Mouse (Mus musculus) myocyte (in vitro differentiated cells): ENCODE data around the gene Ubl4a. TPM values are rescaled to one million over a fixed set of nuclear protein-coding genes. Genes with fewer than 3 reads are reported as not detected.
"Not testable (repeated sequence)": the region's sequence is repeated elsewhere in the genome, so short reads cannot be mapped to it uniquely, and the experiment has no call there.

Experiments
- H3K27me3 ChIP-seq: one replicate; pipeline ENCODE4 v1.6.1; 2011; ENCODE audit not compliant: control insufficient read depth, insufficient read depth, insufficient read length
- H3K36me3 ChIP-seq: one replicate; pipeline ENCODE4 v1.6.1; 2011; ENCODE audit not compliant: control insufficient read depth, insufficient read depth
- H3K4me2 ChIP-seq: one replicate; pipeline ENCODE4 v1.6.1; 2011; ENCODE audit warnings: low read depth, control low read depth
- H3K4me3 ChIP-seq: one replicate; pipeline ENCODE4 v1.5.1; 2011; ENCODE audit warnings: mild to moderate bottlenecking, control low read depth, moderate library complexity
- H3K79me2 ChIP-seq: one replicate; pipeline ENCODE4 v1.6.1; 2011; ENCODE audit not compliant: control insufficient read depth, insufficient read depth
- H3ac ChIP-seq: one replicate; pipeline ENCODE4 v1.6.1; 2011; ENCODE audit not compliant: control insufficient read depth, insufficient read length
- CEBPB ChIP-seq: IDR thresholded peaks from 2 replicates; pipeline ENCODE4 v1.6.1; 2011; ENCODE audit warnings: mild to moderate bottlenecking, moderate library complexity; ENCODE audit not compliant: poor library complexity, insufficient read depth, severe bottlenecking
- E2F4 ChIP-seq: IDR thresholded peaks from one replicate; pipeline ENCODE4 v1.6.1; 2011; ENCODE audit warnings: mild to moderate bottlenecking, control low read depth, moderate library complexity; ENCODE audit not compliant: insufficient read depth
- MAX ChIP-seq: IDR thresholded peaks from one replicate; pipeline ENCODE4 v1.6.1; 2011; ENCODE audit warnings: low read depth, mild to moderate bottlenecking, control low read depth
- MYOD1 ChIP-seq, 3 experiments: IDR thresholded peaks; one replicate each; pipeline ENCODE4 v1.6.1; 2011; ENCODE audit warnings: control low read depth in 2 of 3, low read depth in 2 of 3, mild to moderate bottlenecking in 2 of 3, moderate library complexity in 1 of 3; ENCODE audit not compliant: insufficient read length in 2 of 3, control insufficient read depth in 1 of 3
- MYOG ChIP-seq, 3 experiments: IDR thresholded peaks; one replicate each; pipeline ENCODE4 v1.6.1; 2011; ENCODE audit warnings: control low read depth in 2 of 3, low read depth in 2 of 3, mild to moderate bottlenecking in 2 of 3; ENCODE audit not compliant: insufficient read length in 2 of 3, control insufficient read depth in 1 of 3, insufficient read depth in 1 of 3
- POLR2A ChIP-seq: IDR thresholded peaks from one replicate; pipeline ENCODE4 v1.6.1; 2011; ENCODE audit warnings: low read depth, mild to moderate bottlenecking, control low read depth, moderate library complexity; ENCODE audit not compliant: insufficient read length
- POLR2AphosphoS2 ChIP-seq: IDR thresholded peaks from one replicate; pipeline ENCODE4 v1.6.1; 2011; ENCODE audit warnings: low read depth, control low read depth; ENCODE audit not compliant: insufficient read length
- REST ChIP-seq: IDR thresholded peaks from one replicate; pipeline ENCODE4 v1.6.1; 2011; ENCODE audit warnings: mild to moderate bottlenecking, control low read depth, moderate library complexity; ENCODE audit not compliant: insufficient read depth, insufficient read length
- SRF ChIP-seq: IDR thresholded peaks from one replicate; pipeline ENCODE4 v1.6.1; 2011; ENCODE audit warnings: low read depth; ENCODE audit not compliant: control insufficient read depth, insufficient read length
- TCF12 ChIP-seq: IDR thresholded peaks from one replicate; pipeline ENCODE4 v1.6.1; 2011; ENCODE audit warnings: mild to moderate bottlenecking, control low read depth; ENCODE audit not compliant: poor library complexity, insufficient read depth, severe bottlenecking
- TCF3 ChIP-seq: IDR thresholded peaks from one replicate; pipeline ENCODE4 v1.6.1; 2011; ENCODE audit warnings: low read depth, control low read depth; ENCODE audit not compliant: insufficient read length
- USF1 ChIP-seq: IDR thresholded peaks from one replicate; pipeline ENCODE4 v1.6.1; 2011; ENCODE audit warnings: low read depth, mild to moderate bottlenecking, control low read depth, moderate library complexity
- polyA plus RNA-seq: library from polyadenylated mRNA; unstranded; fragments of >200 nt; fragmentation: generic; extraction: Trizol; gene quantifications from one replicate; pipeline ENCODE4 v1.2.1, GENCODE M21; 2012; ENCODE audit warnings: missing spikeins

Ubl4a gene
- polyA plus RNA-seq, 1 experiment: 51.5 TPM

- Histone ChIP-seq H3K4me2 (no peak overlapping the region), H3K4me3 (no peak overlapping the region), H3K27me3 (no peaks in the 10 kb centered on the region), H3K79me2 (no peaks in the 10 kb centered on the region), H3ac (no peak overlapping the region), H3K36me3 (no peaks in the 10 kb centered on the region)
- TF ChIP-seq TCF3 (no peak), MAX (no peak), POLR2AphosphoS2 (no peak), POLR2A (no peak), E2F4 (no peak), SRF (no peak), TCF12 (no peak), REST (no peak), USF1 (no peak), MYOD1 (IDR thresholded peaks at IDR 0.05; ENCODE audit: control insufficient read depth in 1 of 3, insufficient read length in 2 of 3, low read depth in 2 of 3) (no peak), MYOG (IDR thresholded peaks at IDR 0.05; ENCODE audit: control insufficient read depth in 1 of 3, insufficient read depth in 1 of 3, insufficient read length in 2 of 3, low read depth in 2 of 3) (no peak), CEBPB (no peak)
Measured at GRCm38 (mm10) chrX:74359171-74359570, 13.8 kb downstream of the Ubl4a start.

- not testable (repeated sequence) for H3K4me2 ChIP-seq, H3K4me3 ChIP-seq, H3K79me2 ChIP-seq, H3K27me3 ChIP-seq, H3ac ChIP-seq, H3K36me3 ChIP-seq
Measured at GRCm38 (mm10) chrX:74357069-74357468, 15.9 kb downstream of the Ubl4a start.

DNA sequence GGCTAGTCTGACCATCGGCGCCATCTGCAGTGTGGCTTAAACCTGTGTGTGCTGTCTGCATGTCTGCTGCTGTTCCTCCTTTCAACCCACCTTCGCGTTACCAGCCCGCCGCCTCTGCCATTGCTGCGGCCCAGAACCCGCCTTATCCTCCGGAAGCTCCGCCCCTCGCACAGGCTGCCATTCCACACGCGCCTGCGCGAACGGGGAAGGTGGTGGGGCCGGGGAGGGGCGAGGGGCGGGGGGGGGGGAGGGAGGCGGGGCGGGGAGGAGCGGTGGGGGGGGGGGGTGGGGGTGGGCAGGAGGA is 19.6 kb downstream of the Ubl4a start, which contains the start of gene Lage3:
TSS of gene Lage3 (minus strand) at position 152 of the 304 bp plus-strand sequence.
- TF ChIP-seq SRF (no peak), CEBPB (no peak), POLR2AphosphoS2 (peak; percentile 80), USF1 (no peak), TCF12 (no peak), POLR2A (peak; percentile 78), MYOG (IDR thresholded peaks at IDR 0.05; ENCODE audit: control insufficient read depth in 1 of 3, insufficient read depth in 1 of 3, insufficient read length in 2 of 3, low read depth in 2 of 3) (no peak), E2F4 (no peak), TCF3 (no peak), MAX (no peak), MYOD1 (IDR thresholded peaks at IDR 0.05; ENCODE audit: control insufficient read depth in 1 of 3, insufficient read length in 2 of 3, low read depth in 2 of 3) (no peak), REST (no peak)
- Histone ChIP-seq H3K4me3 (peak within 1 kb of the TSS; percentile 43), H3K36me3 (no peaks in the 10 kb centered on the region), H3K27me3 (no peaks in the 10 kb centered on the region), H3K4me2 (peak within 1 kb of the TSS; percentile 60), H3ac (no peak within 1 kb of the TSS), H3K79me2 (peaks cover 5% of the 10 kb centered on the region)

DNA sequence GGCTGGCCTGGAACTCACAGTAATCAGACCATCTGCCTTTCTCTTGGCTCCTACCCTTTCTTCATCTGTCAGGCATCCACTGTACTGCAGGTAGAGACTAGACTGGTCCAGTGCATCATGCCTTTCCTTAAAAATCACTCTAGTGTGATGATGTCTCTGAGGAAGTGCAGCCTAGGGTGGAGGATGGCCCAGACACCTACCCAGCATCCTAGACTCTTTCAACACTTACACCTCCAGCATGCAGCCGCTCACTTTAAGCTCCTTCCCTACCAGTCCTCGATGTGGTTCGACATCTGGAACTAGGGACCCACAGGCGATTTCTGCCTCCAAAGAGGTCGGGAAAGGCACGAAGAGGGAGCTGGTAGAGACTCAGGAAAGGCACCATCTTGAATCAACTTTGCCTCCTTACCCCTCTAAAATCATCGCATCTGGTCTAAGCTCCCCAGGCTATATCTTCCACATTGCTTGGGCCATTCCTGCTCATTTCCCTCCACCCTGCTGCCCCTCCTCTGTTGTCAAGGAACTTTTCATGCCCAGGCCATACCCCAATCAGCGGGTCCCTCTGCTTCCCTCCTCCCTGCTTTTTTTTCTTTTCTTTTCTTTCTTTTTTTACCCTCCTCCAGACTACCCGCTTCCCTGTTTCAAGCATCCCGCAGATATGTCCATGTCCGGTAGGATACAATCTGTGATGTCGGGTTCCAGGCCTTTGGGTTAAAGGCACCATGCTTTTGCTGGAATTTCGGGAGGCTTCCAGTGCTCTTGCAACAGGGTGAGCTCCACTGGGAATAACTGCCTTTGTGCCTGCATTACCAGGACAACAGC is 20.2 kb downstream of the Ubl4a start:
- H3K36me3 ChIP-seq: no peaks in the 10 kb centered on the region
- no peaks in the 10 kb centered on the region for H3K27me3 ChIP-seq
- peak overlapping the region; percentile 60 for H3K4me2 ChIP-seq
- peak overlapping the region; percentile 43 for H3K4me3 ChIP-seq
- no peak overlapping the region for H3ac ChIP-seq
- peaks cover 5% of the 10 kb centered on the region for H3K79me2 ChIP-seq
- TF ChIP-seq E2F4: no peak

DNA sequence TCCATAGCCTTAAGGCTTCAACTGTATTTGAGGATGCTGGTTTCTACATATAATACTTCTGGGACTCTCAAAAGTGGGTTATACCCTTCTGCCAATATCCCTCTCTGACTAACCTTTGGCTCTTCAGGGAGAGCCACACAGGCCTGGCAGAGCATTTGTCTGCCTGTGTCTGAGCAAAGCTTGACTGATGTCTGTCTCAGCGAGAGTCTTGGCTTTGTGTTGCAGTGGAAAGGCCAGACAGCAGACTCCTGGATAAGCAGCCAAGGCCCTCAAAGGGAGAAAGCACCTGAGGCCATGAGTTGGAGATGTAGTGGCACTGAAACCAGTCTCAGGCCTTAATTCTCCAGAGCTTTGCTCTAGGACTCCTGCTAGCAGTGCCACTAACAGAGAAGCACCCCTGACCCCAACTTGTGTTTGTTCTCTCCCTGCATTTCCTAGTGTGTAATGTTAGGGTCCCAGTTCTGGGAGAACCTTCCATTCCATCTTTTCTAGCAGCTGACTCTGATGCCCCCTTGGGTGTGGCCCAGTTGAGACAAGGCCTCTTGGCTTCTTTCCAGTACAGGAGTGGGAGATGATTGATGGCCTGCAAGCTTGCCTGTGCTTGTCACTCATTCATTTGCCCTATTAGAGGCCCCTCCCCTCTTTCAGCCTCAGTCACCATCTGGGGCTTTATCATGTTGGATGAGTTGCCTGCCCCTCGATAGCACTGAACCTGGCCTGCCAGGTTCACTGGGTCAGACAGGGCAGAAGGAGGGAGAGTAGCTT is 42.7 kb downstream of the Ubl4a start:
- Histone ChIP-seq H3K36me3 (no peaks in the 10 kb centered on the region), H3K27me3 (no peaks in the 10 kb centered on the region), H3K4me3 (peak overlapping the region; percentile 44), H3K4me2 (peak overlapping the region; percentile 60), H3K79me2 (peaks cover 4% of the 10 kb centered on the region), H3ac (no peak overlapping the region)
- TF ChIP-seq POLR2AphosphoS2 (no peak), REST (no peak), E2F4 (no peak), TCF12 (no peak), MYOG (IDR thresholded peaks at IDR 0.05; ENCODE audit: control insufficient read depth in 1 of 3, insufficient read depth in 1 of 3, insufficient read length in 2 of 3, low read depth in 2 of 3) (no peak)
